Mouse (Mus musculus) hindbrain, embryonic 14.5 days (tissue): ENCODE results near the gene Gng7. TPM values are rescaled to one million over a fixed set of nuclear protein-coding genes. Genes with fewer than 3 reads are reported as not detected.
"Not testable (repeated sequence)": the region's sequence is repeated elsewhere in the genome, so short reads cannot be mapped to it uniquely, and the experiment has no call there.

Source experiments
- ATAC-seq: fragments of 200-750 bp; cut with Nextera tagmentation; 2 replicates; pipeline ENCODE4 v1.8.0; 2017; ENCODE audit warnings: moderate number of reproducible peaks, mild to moderate bottlenecking, moderate TSS enrichment, moderate library complexity; ENCODE audit not compliant: low FRiP score
- DNase-seq: peaks from one replicate; pipeline ENCODE4 v3.0.0-alpha.2; 2015; ENCODE audit warnings: low spot score
- H3K27ac ChIP-seq: fragments of 300-500 bp; sonication (generic); 2 replicates; pipeline ENCODE4 v1.5.1; 2014; ENCODE audit warnings: mild to moderate bottlenecking, moderate library complexity
- H3K27me3 ChIP-seq: fragments of 300-500 bp; sonication (generic); 2 replicates; pipeline ENCODE4 v1.6.1; 2014; ENCODE audit warnings: mild to moderate bottlenecking, low read length, mixed read lengths; ENCODE audit not compliant: control insufficient read depth, insufficient read depth
- H3K36me3 ChIP-seq: fragments of 300-500 bp; sonication (generic); replicated peaks from 2 replicates; pipeline ENCODE4 v1.6.1; 2014; ENCODE audit not compliant: control insufficient read depth, insufficient read depth
- H3K4me1 ChIP-seq: fragments of 300-500 bp; sonication (generic); replicated peaks from 2 replicates; pipeline ENCODE4 v1.6.1; 2014; ENCODE audit warnings: antibody characterized with exemption, low read length, mixed read lengths; ENCODE audit not compliant: control insufficient read depth, insufficient read depth
- H3K4me2 ChIP-seq: fragments of 300-500 bp; sonication (generic); replicated peaks from 2 replicates; pipeline ENCODE4 v1.6.1; 2014; ENCODE audit warnings: mild to moderate bottlenecking, moderate library complexity
- H3K4me3 ChIP-seq: fragments of 300-500 bp; sonication (generic); replicated peaks from 2 replicates; pipeline ENCODE4 v1.5.1; 2014; ENCODE audit warnings: mild to moderate bottlenecking, low read length
- H3K9ac ChIP-seq: fragments of 300-500 bp; sonication (generic); 2 replicates; pipeline ENCODE4 v1.6.1; 2014
- H3K9me3 ChIP-seq: fragments of 300-500 bp; sonication (generic); 2 replicates; pipeline ENCODE4 v1.6.1; 2016; ENCODE audit warnings: low read length; ENCODE audit not compliant: control insufficient read depth
- WGBS: fragments of 180-500 bp; shearing (Covaris S2); extraction: QIAGEN DNeasy Blood & Tissue Kit; methylation state at CpG from one replicate; pipeline ENCODE4 v1.1.7; 2014; 5-methylcytosine and 5-hydroxymethylcytosine counted together
- polyA plus RNA-seq: library from polyadenylated mRNA; unstranded; fragments of >200 nt; fragmentation: Nextera tagmentation; extraction: Ambion mirVana; gene quantifications from 2 replicates; pipeline ENCODE4 v1.2.1, GENCODE M21; 2014

Gene Gng7
- polyA plus RNA-seq: 17.7 and 20.9 TPM in 2 replicates

DNA sequence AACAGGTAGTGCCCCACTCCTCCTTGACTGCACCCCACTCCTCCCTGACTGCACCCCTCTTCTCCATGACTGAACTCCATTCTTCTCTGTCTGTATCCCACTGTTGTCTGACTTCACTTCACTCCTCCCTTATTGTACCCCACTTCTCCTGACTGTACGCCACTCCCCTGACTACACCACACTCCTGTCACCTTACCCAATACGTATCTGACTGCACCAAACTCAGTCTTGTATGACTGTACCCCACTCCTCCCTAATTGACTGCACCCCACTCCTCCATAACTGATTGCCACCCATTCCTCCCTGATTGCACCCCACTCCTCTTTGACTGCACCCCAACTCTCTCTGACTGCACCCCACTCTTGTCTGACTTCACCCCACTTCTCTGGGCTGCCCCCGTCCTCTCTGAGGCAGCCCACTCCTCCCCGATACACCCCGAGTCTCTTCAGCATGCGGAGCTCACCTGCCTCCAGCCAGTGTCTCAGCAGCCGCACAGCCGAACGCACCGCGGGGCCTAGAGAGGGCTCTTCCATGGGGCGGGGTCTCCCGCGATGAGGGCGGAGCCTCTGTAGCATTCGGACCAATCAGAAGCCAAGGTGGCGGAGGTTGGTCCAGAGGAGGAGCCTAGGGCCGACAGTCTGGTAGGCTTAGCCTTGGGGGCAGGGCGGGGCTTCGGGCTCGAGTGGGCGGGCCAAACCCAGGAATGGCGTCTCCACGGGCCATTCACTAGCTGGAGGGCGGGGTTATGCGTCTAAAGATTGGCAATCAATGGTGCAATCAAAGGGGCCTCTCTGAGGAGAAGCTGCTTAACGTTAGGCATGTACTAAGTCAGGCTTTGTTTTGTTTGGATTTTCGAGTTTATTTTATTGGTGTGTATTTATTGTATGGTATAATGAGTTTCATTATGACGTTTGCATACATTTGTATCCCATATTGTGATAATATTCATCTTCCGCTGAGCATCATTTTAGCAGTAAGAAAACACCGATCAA is at the start of gene Gng7:
Gene Gng7 (minus strand): TSS at position 553 of the 992 bp plus-strand sequence.
- peak within 1 kb of the TSS; percentile 38 for H3K4me3 ChIP-seq
- no peak within 1 kb of the TSS for H3K27ac ChIP-seq
- no peaks in the 10 kb centered on the region for H3K36me3 ChIP-seq
- ATAC-seq: peak; percentile 97
- no peaks in the 10 kb centered on the region for H3K9me3 ChIP-seq
- WGBS: 9% methylated on average over 31 of the region's 31 CpGs
- H3K4me2 ChIP-seq: peak within 1 kb of the TSS; percentile 61
- peak within 1 kb of the TSS; percentile 47 for H3K9ac ChIP-seq
- H3K4me1 ChIP-seq: 0 out of 2 replicates have a peak, but pooled peaks cover 6% of the 10 kb centered on the region
- DNase-seq: peak; percentile 95
- H3K27me3 ChIP-seq: no peaks in the 10 kb centered on the region

DNA sequence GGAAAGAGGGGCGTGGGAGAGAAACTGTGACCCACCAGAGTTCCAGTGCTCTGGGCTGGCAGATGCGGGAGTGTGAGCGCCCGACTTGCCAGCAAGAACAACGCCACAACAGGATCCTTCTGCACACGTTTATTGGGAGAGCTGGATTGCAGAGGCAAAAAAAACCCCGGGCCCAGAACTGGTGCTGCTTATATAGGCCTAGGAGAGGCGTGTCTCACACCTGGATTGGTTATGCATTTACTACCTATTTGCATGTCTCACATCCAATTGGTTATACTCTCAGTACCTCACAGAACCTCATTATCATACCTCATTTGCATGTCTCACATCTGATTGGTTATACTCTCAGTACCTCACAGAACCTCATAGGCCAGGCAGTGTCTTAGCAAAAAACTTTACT is 49.8 kb upstream of the Gng7 start:
- 85% methylated on average over 8 of the region's 8 CpGs for WGBS
- H3K27ac ChIP-seq, H3K36me3 ChIP-seq, ATAC-seq, DNase-seq, H3K27me3 ChIP-seq, H3K9me3 ChIP-seq, H3K4me2 ChIP-seq, H3K9ac ChIP-seq, H3K4me1 ChIP-seq, H3K4me3 ChIP-seq: not testable (repeated sequence)

DNA sequence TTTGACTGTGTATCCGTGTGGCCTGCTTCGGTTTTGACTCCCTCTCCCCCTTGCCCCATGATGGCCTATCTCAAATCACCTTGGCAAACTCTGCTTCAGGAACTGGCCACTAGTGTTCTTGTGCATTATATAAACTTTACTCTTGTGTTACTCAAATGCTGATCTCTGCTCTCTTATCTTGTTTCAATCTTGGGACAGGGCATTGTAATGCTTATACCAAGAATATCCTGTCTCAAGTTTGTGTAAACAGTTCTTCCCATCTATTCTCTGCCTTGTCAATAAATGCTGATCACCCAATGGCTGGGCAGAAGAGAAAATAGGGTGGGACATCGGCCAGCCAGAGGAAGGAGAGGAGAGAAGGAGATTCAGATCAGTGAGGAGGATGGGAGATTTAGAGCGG is 48.0 kb upstream of the Gng7 start:
- no peaks in the 10 kb centered on the region for H3K27me3 ChIP-seq
- no peaks in the 10 kb centered on the region for H3K9me3 ChIP-seq
- no peak overlapping the region for H3K4me3 ChIP-seq
- H3K4me2 ChIP-seq: no peak overlapping the region
- no peak for DNase-seq
- H3K4me1 ChIP-seq: peaks cover 18% of the 10 kb centered on the region
- H3K27ac ChIP-seq: no peak overlapping the region
- H3K36me3 ChIP-seq: no peaks in the 10 kb centered on the region
- WGBS: 66% methylated on average over 4 of the region's 4 CpGs
- no peak overlapping the region for H3K9ac ChIP-seq
- no peak for ATAC-seq

- no peaks in the 10 kb centered on the region for H3K9me3 ChIP-seq
- WGBS: under 1% methylated on average over 48 of the region's 48 CpGs
- peak within 1 kb of the TSS; percentile 73 for H3K4me2 ChIP-seq
- H3K27me3 ChIP-seq: no peaks in the 10 kb centered on the region
- H3K36me3 ChIP-seq: peaks cover 4% of the 10 kb centered on the region; the same call in 1 of the 2 replicates
- peak within 1 kb of the TSS; percentile 72 for H3K9ac ChIP-seq
- DNase-seq (peak; percentile 100), ATAC-seq (peak; percentile 94)
- H3K27ac ChIP-seq: no peak within 1 kb of the TSS
- peaks cover 18% of the 10 kb centered on the region for H3K4me1 ChIP-seq
- H3K4me3 ChIP-seq: peak within 1 kb of the TSS; percentile 61
These were observed 45.1 kb upstream of the Gng7 start, which contains the start of gene Sgta for GRCm38 (mm10) chr10:81059603-81060543. Gene Sgta, minus strand, starts transcription at chr10:81060181.

DNA sequence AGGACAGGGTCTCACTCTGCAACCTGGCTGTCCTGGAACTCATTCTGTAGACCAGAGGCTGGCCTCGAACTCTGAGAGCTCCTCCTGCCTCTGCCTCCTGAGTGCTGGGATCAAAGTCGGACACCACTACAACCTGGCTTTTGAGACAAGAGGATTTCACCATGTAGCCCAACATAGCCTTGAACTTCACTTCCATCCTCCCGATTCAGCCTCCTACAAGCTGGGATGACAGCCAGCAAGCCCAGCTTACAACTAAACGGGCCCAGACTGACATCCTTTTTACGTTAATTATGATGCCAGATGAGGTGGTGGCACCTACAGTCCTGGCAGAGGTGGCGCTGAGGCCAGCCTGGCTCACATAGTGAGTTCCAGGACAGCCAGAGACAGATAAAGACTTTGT is 44.2 kb upstream of the Gng7 start:
- peaks cover 4% of the 10 kb centered on the region; the same call in 1 of the 2 replicates for H3K36me3 ChIP-seq
- no peaks in the 10 kb centered on the region for H3K27me3 ChIP-seq
- H3K27ac ChIP-seq: no peak overlapping the region
- H3K9ac ChIP-seq: peak overlapping the region; percentile 72
- H3K9me3 ChIP-seq: no peaks in the 10 kb centered on the region
- ATAC-seq (no peak), DNase-seq (no peak)
- H3K4me3 ChIP-seq: peak overlapping the region; percentile 61
- H3K4me2 ChIP-seq: peak overlapping the region; percentile 73
- 94% methylated on average over 6 of the region's 6 CpGs for WGBS
- peaks cover 18% of the 10 kb centered on the region for H3K4me1 ChIP-seq

- Histone ChIP-seq H3K4me2 (no peak overlapping the region), H3K27ac (no peak overlapping the region), H3K4me3 (no peak overlapping the region), H3K4me1 (peaks cover 18% of the 10 kb centered on the region), H3K36me3 (peaks cover 9% of the 10 kb centered on the region; the same call in 1 of the 2 replicates), H3K9me3 (no peaks in the 10 kb centered on the region), H3K27me3 (no peaks in the 10 kb centered on the region), H3K9ac (no peak overlapping the region)
- WGBS: 95% methylated on average over 23 of the region's 23 CpGs
- ATAC-seq (no peak), DNase-seq (no peak)
These were observed 42.8 kb upstream of the Gng7 start for GRCm38 (mm10) chr10:81057406-81058130.

GRCm38 (mm10) chr10:81055802-81056340 is 41.1 kb upstream of the Gng7 start:
- WGBS: 89% methylated on average over 11 of the region's 11 CpGs
- not testable (repeated sequence) for H3K4me3 ChIP-seq, H3K9me3 ChIP-seq, H3K9ac ChIP-seq, ATAC-seq, H3K27me3 ChIP-seq, H3K27ac ChIP-seq, DNase-seq, H3K4me2 ChIP-seq
- H3K4me1 ChIP-seq: peaks cover 18% of the 10 kb centered on the region
- H3K36me3 ChIP-seq: peaks cover 25% of the 10 kb centered on the region

- Histone ChIP-seq H3K36me3 (peaks cover 32% of the 10 kb centered on the region), H3K4me2 (no peak overlapping the region), H3K27me3 (no peaks in the 10 kb centered on the region), H3K4me1 (peaks cover 18% of the 10 kb centered on the region), H3K27ac (no peak overlapping the region), H3K9ac (no peak overlapping the region), H3K9me3 (no peaks in the 10 kb centered on the region), H3K4me3 (no peak overlapping the region)
- DNase-seq (no peak), ATAC-seq (no peak)
- WGBS: 78% methylated on average over 6 of the region's 6 CpGs
These were observed 40.4 kb upstream of the Gng7 start for GRCm38 (mm10) chr10:81055169-81055568.
